ENCODE assay signal across 9 mouse cellular contexts in genomic region chr8:70775851-70776495, GRCm38 (mm10). TPM values are rescaled to one million over a fixed set of nuclear protein-coding genes. Genes with fewer than 3 reads are reported as not detected.
DNase-seq lines count a peak whose midpoint lies in the region; ATAC-seq and TF ChIP-seq lines count a peak whose summit lies in the region.
"Had no signal": no experiment of that assay in that cellular context is flagged by ENCODE, and none has a peak within 500 bp of the region (broad histone marks: within the 10 kb centered on the region; RNA-seq: fewer than 3 reads in every experiment).

No protein-coding gene starts in this region.

- no peaks in the 10 kb centered on the region for H3K27me3 ChIP-seq in C2C12 (ENCODE audit: control insufficient read depth, insufficient read depth, insufficient read length)
- H3K27me3 ChIP-seq in embryonic facial prominence, embryonic 15.5 days, result no peaks in the 10 kb centered on the region
- no peaks in the 10 kb centered on the region for H3K27me3 ChIP-seq in intestine, embryonic 16.5 days (replicated peaks; ENCODE audit: control insufficient read depth, insufficient read depth, low read length)
- no peaks in the 10 kb centered on the region for H3K27me3 ChIP-seq in neural tube, embryonic 13.5 days
- H3K27me3 ChIP-seq: Patski had no signal

- H3K79me2 ChIP-seq in C2C12 (ENCODE audit: control insufficient read depth, insufficient read depth), result peaks cover 51% of the 10 kb centered on the region

- peak overlapping the region; percentile 90 for H3K4me3 ChIP-seq in C2C12 (ENCODE audit: insufficient read depth, poor library complexity, severe bottlenecking)
- H3K4me3 ChIP-seq in embryonic facial prominence, embryonic 15.5 days (replicated peaks), result peak overlapping the region; percentile 88
- H3K4me3 ChIP-seq in intestine, embryonic 16.5 days (ENCODE audit: low read length), result peak overlapping the region; percentile 76
- peak overlapping the region; percentile 85 for H3K4me3 ChIP-seq in neural tube, embryonic 13.5 days

- H3K9ac ChIP-seq in embryonic facial prominence, embryonic 15.5 days, result peak overlapping the region; percentile 99
- peak overlapping the region; percentile 99 for H3K9ac ChIP-seq in intestine, embryonic 16.5 days (ENCODE audit: low read depth, low read length)
- peak overlapping the region; percentile 94 for H3K9ac ChIP-seq in neural tube, embryonic 13.5 days

- ATAC-seq in embryonic facial prominence, embryonic 15.5 days (ENCODE audit: insufficient number of reproducible peaks, low FRiP score, low TSS enrichment, low read depth), result peak; percentile 3
- no peak for ATAC-seq in intestine, embryonic 16.5 days
- no peak; the same call in 1 of the 2 replicates for ATAC-seq in neural tube, embryonic 13.5 days (ENCODE audit: low read depth)

- peaks cover 10% of the 10 kb centered on the region for H3K79me3 ChIP-seq in C2C12 (ENCODE audit: low read depth)

- H3K4me1 ChIP-seq in embryonic facial prominence, embryonic 15.5 days, result peaks cover 50% of the 10 kb centered on the region
- peaks cover 50% of the 10 kb centered on the region for H3K4me1 ChIP-seq in intestine, embryonic 16.5 days (ENCODE audit: control insufficient read depth, insufficient read depth, low read length)
- H3K4me1 ChIP-seq in neural tube, embryonic 13.5 days (replicated peaks), result peaks cover 49% of the 10 kb centered on the region

- DNase-seq in gastrocnemius, postnatal 10 days, result peak; percentile 16
- DNase-seq in gastrocnemius, postnatal 14 days, result no peak
- DNase-seq in urinary bladder, adult 18-20 months (ENCODE audit: low spot score in 2 of 2), result no peak
- DNase-seq in thymus, postnatal 25 days, result no peak

- H3K9me3 ChIP-seq in embryonic facial prominence, embryonic 15.5 days (replicated peaks), result no peaks in the 10 kb centered on the region
- no peaks in the 10 kb centered on the region for H3K9me3 ChIP-seq in intestine, embryonic 16.5 days (ENCODE audit: control insufficient read depth, low read length)
- no peaks in the 10 kb centered on the region for H3K9me3 ChIP-seq in neural tube, embryonic 13.5 days

- intact Hi-C loops in gastrocnemius, postnatal 14 days (cut with DNase I; ENCODE audit: low total_unique reads), result no loop called here

- H3K4me2 ChIP-seq in embryonic facial prominence, embryonic 15.5 days (replicated peaks), result peak overlapping the region; percentile 85
- H3K4me2 ChIP-seq in intestine, embryonic 16.5 days (ENCODE audit: low read depth, low read length), result peak overlapping the region; percentile 95
- H3K4me2 ChIP-seq in neural tube, embryonic 13.5 days, result peak overlapping the region; percentile 93

- WGBS in embryonic facial prominence, embryonic 15.5 days, result under 1% methylated on average over 34 of the region's 34 CpGs
- 2% methylated on average over 34 of the region's 34 CpGs for WGBS in intestine, embryonic 16.5 days
- WGBS in neural tube, embryonic 13.5 days, result 2% methylated on average over 34 of the region's 34 CpGs

- peaks cover 30% of the 10 kb centered on the region for H3K36me3 ChIP-seq in C2C12 (ENCODE audit: control insufficient read depth, insufficient read depth)
- H3K36me3 ChIP-seq in embryonic facial prominence, embryonic 15.5 days, result peaks cover 47% of the 10 kb centered on the region
- H3K36me3 ChIP-seq in intestine, embryonic 16.5 days (ENCODE audit: control insufficient read depth, insufficient read depth, low read length), result peaks cover 24% of the 10 kb centered on the region
- H3K36me3 ChIP-seq in neural tube, embryonic 13.5 days, result peaks cover 66% of the 10 kb centered on the region

- TF ChIP-seq CTCF in C2C12 (IDR thresholded peaks at IDR 0.05; ENCODE audit: control insufficient read depth, insufficient read depth, insufficient read length), result no peak

- peak overlapping the region; percentile 58 for H3ac ChIP-seq in C2C12 (ENCODE audit: control insufficient read depth, insufficient read length, low read depth)

- H3K27ac ChIP-seq in embryonic facial prominence, embryonic 15.5 days (replicated peaks), result peak overlapping the region; percentile 78
- peak overlapping the region; percentile 71 for H3K27ac ChIP-seq in intestine, embryonic 16.5 days (ENCODE audit: low read length)
- H3K27ac ChIP-seq in neural tube, embryonic 13.5 days (replicated peaks), result peak overlapping the region; percentile 97

TF ChIP-seq in C2C12, 6 proteins besides CTCF, POLR2A, EP300 and RAD21:
- TF ChIP-seq MAX (IDR thresholded peaks at IDR 0.05) (no peak), USF1 (IDR thresholded peaks at IDR 0.05; ENCODE audit: low read depth) (no peak), CEBPB (IDR thresholded peaks at IDR 0.05; ENCODE audit: low read depth) (no peak), MYOG (IDR thresholded peaks at IDR 0.05; ENCODE audit: control insufficient read depth, extremely low read depth, insufficient read length) (no peak), FOSL1 (IDR thresholded peaks at IDR 0.05; ENCODE audit: insufficient read depth, low read length, poor library complexity, severe bottlenecking) (no peak), MYOD1 (IDR thresholded peaks at IDR 0.05; ENCODE audit: control insufficient read depth, insufficient read length, low read depth) (no peak)
TF ChIP-seq in C2C12: peak in this region for 0.

RNA-seq across cellular contexts. Expression of gene Pik3r2, which starts 0.5 kb away (rescaled TPM):
- 10 to 100 TPM; 39.4 to 47.2 TPM for total RNA-seq in gastrocnemius, postnatal 10 days (2021)
- total RNA-seq in gastrocnemius, postnatal 14 days (2021), result 10 to 100 TPM; 23.0 to 27.9 TPM
- polyA plus RNA-seq in C2C12 (2012; fragmentation: generic; extraction: Trizol), result 71.7 TPM
- polyA plus RNA-seq in embryonic facial prominence, embryonic 15.5 days (2015; fragmentation: Nextera tagmentation; extraction: Ambion mirVana), result 92.5 and 94.3 TPM in 2 replicates
- polyA plus RNA-seq in intestine, embryonic 16.5 days (2015; fragmentation: Nextera tagmentation; extraction: Ambion mirVana), result 63.7 and 65.3 TPM in 2 replicates
- polyA plus RNA-seq in neural tube, embryonic 13.5 days (2015; fragmentation: Nextera tagmentation; extraction: Ambion mirVana), result 88.9 and 93.7 TPM in 2 replicates

RNA-seq across cellular contexts. Expression of gene Mpv17l2, which starts 15.2 kb away (rescaled TPM):
- 10 to 100 TPM; 30.1 to 31.4 TPM for total RNA-seq in gastrocnemius, postnatal 10 days (2021)
- total RNA-seq in gastrocnemius, postnatal 14 days (2021), result 10 to 100 TPM; 28.3 to 31.9 TPM
- polyA plus RNA-seq in C2C12 (2012; fragmentation: generic; extraction: Trizol), result 86.8 TPM
- polyA plus RNA-seq in embryonic facial prominence, embryonic 15.5 days (2015; fragmentation: Nextera tagmentation; extraction: Ambion mirVana), result 41.7 and 42.3 TPM in 2 replicates
- 78.6 and 79.8 TPM in 2 replicates for polyA plus RNA-seq in intestine, embryonic 16.5 days (2015; fragmentation: Nextera tagmentation; extraction: Ambion mirVana)
- 46.1 and 54.5 TPM in 2 replicates for polyA plus RNA-seq in neural tube, embryonic 13.5 days (2015; fragmentation: Nextera tagmentation; extraction: Ambion mirVana)

RNA-seq across cellular contexts. Expression of gene Rab3a, which starts 21.5 kb away (rescaled TPM):
- total RNA-seq in gastrocnemius, postnatal 10 days (2021), result 10 to 100 TPM; 44.6 to 50.4 TPM
- total RNA-seq in gastrocnemius, postnatal 14 days (2021), result 10 to 100 TPM; 44.3 to 45.1 TPM
- polyA plus RNA-seq in C2C12 (2012; fragmentation: generic; extraction: Trizol), result 14.4 TPM
- polyA plus RNA-seq in embryonic facial prominence, embryonic 15.5 days (2015; fragmentation: Nextera tagmentation; extraction: Ambion mirVana), result 22.7 and 28.6 TPM in 2 replicates
- polyA plus RNA-seq in intestine, embryonic 16.5 days (2015; fragmentation: Nextera tagmentation; extraction: Ambion mirVana), result 24.9 and 25.6 TPM in 2 replicates
- 402 and 417 TPM in 2 replicates for polyA plus RNA-seq in neural tube, embryonic 13.5 days (2015; fragmentation: Nextera tagmentation; extraction: Ambion mirVana)

RNA-seq across cellular contexts. Expression of gene Mast3, which starts 28.9 kb away (rescaled TPM):
- total RNA-seq in gastrocnemius, postnatal 10 days (2021), result 1 to 10 TPM; 7.2 to 8.9 TPM
- total RNA-seq in gastrocnemius, postnatal 14 days (2021), result 1 to 10 TPM; 5.2 to 7.0 TPM
- polyA plus RNA-seq in C2C12 (2012; fragmentation: generic; extraction: Trizol), result 32.5 TPM
- polyA plus RNA-seq in embryonic facial prominence, embryonic 15.5 days (2015; fragmentation: Nextera tagmentation; extraction: Ambion mirVana), result 19.1 and 20.2 TPM in 2 replicates
- polyA plus RNA-seq in intestine, embryonic 16.5 days (2015; fragmentation: Nextera tagmentation; extraction: Ambion mirVana), result 12.9 and 15.1 TPM in 2 replicates
- polyA plus RNA-seq in neural tube, embryonic 13.5 days (2015; fragmentation: Nextera tagmentation; extraction: Ambion mirVana), result 15.8 and 17.6 TPM in 2 replicates

RNA-seq across cellular contexts. Expression of gene Il12rb1, which starts 32.3 kb away (rescaled TPM):
- total RNA-seq in gastrocnemius, postnatal 10 days (2021), result under 1 TPM; 0.16 to 0.23 TPM
- under 1 TPM in 1 of 2 experiments, not detected in 1; 0.09 TPM for total RNA-seq in gastrocnemius, postnatal 14 days (2021)
- polyA plus RNA-seq in C2C12 (2012; fragmentation: generic; extraction: Trizol), result 29.3 TPM
- polyA plus RNA-seq in embryonic facial prominence, embryonic 15.5 days (2015; fragmentation: Nextera tagmentation; extraction: Ambion mirVana), result 0.26 and 0.28 TPM in 2 replicates
- polyA plus RNA-seq in intestine, embryonic 16.5 days (2015; fragmentation: Nextera tagmentation; extraction: Ambion mirVana), result 0.27 and 0.34 TPM in 2 replicates
- polyA plus RNA-seq in neural tube, embryonic 13.5 days (2015; fragmentation: Nextera tagmentation; extraction: Ambion mirVana), result not detected in 2 replicates

Comparison
In these comparisons a context has a peak if more than half of its experiments do, and no peak if none do; other contexts are left out.
1. RNA of gene Rab3a, which starts 21.5 kb away (polyA plus RNA-seq): 402 to 417 TPM in neural tube, embryonic 13.5 days; 22.7 to 28.6 TPM in embryonic facial prominence, embryonic 15.5 days, 24.9 to 25.6 TPM in intestine, embryonic 16.5 days and 14.4 TPM in C2C12 (single experiment); every median in the first group is over 10 times any median in the second.
2. Peak in every context shown above with its lines, with median percentiles within 50 percentile points of each other: H3K4me3 ChIP-seq, H3K27ac ChIP-seq, H3K4me2 ChIP-seq and H3K9ac ChIP-seq.